Mouse (Mus musculus) frontal cortex, postnatal 36 days (tissue): Measurements from ENCODE around the gene Cfl2.
"Not testable (repeated sequence)": the region's sequence is repeated elsewhere in the genome, so short reads cannot be mapped to it uniquely, and the experiment has no call there.

Experiments used
- DNase-seq, 2 experiments: peaks; one replicate each; pipeline ENCODE4 v3.0.0; 2022; ENCODE audit warnings: low spot score in 2 of 2

Cfl2 gene

DNA sequence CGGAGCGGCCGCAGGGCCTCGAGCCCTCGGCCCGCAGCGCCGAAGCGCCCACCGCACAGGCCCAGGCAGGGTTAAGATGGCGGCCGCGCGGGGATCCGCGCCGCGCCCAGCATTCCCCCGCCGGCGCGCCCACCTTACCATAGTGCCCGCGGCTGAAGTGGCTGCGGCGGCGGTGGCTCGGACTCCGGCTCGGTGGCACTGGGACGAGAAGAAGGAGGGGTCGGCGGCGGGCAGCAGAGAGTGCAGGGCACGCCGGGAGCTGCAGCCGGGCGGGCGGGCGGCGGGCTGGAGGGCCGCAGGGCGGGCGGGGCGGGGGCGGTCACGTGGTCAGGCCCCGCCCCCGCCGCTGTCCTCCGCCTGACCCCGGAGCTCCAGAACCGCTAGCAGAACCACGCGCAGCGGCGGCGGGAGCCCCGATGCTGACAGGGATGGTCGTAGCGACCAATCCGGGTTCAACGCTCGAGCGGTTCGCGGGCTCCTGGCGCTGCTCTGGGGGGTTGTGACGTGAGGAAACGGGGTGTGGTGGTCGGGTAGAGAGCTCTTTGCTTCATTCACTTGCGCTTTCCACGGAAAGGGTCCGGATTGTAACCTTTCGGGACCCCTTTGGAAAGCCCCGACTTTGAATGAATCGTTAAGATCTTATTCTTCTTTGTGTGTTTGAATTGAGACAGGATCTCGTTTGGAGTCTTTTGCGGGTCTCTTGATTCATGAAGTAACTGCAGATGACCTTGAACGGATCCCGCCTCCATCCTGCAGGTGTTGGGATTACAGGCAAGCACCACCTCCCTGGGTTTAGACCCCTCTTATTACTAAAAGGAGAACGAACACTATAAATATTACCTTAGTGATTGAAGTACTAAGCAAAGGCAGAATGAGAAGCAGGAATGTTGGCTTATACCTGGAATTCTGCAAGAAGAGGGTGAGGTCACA lies at the start of gene Cfl2:
TSS of gene Cfl2 (minus strand) at position 272 of the 930 bp plus-strand sequence.
- DNase-seq, result peak; percentile 79 to 89

DNA sequence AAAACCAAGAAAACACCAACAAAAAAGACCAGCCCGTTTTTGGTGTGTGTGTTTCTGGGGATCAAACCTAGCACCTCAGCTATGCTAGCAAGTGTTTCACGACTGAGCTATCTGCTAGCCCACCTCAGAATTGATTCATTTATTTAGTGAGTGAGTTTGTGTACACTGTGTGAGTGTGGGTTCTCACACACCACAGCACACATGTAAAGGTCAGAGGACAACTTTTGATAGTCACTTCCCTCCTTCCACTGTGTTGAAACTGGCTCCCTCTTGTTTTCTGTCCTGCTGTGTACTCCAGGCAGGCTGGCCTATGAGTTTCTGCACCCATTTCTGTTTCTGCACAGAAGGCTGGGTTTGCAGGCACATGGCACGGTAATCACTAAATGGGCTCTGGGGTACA lies 47.7 kb upstream of the Cfl2 start:
- DNase-seq, result no peak

DNA sequence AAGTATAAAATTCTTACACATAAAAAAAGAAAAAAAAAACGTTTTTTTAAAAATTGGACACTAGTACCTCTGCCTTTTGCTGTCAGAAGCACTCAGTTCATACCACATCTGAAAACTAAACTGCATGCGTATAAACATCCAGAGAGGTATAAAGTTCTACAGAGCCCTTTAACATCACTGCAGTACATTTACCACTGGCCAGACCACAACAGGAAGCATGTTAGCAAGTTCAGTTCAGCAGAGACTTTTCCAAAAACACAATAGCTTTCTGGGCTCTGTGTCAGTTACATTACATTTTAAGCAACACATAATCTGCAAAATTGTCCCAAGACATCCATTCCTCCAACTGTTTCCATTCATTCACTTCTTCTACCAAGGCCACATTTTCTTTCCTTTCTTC lies 29.9 kb upstream of the Cfl2 start:
- DNase-seq, result not testable (repeated sequence)

DNA sequence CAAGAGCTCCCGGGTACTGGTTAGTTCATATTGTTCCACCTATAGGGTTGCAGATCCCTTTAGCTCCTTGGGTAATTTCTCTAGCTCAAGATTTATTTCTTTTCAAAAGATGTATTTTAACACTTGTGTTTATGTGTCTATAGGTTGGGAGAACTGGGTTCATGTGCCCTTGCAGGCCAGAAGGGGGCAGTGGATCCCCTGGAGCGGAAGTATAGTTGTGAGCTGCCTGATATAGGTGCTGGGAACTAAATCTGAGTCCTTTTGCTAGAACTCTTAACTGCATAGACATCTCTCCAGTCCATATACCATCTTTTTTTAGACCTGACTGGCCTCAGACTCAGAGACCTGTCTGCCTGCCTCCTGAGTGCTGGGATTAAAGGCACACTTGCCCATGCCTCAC lies 27.7 kb upstream of the Cfl2 start:
- DNase-seq, result no peak

DNA sequence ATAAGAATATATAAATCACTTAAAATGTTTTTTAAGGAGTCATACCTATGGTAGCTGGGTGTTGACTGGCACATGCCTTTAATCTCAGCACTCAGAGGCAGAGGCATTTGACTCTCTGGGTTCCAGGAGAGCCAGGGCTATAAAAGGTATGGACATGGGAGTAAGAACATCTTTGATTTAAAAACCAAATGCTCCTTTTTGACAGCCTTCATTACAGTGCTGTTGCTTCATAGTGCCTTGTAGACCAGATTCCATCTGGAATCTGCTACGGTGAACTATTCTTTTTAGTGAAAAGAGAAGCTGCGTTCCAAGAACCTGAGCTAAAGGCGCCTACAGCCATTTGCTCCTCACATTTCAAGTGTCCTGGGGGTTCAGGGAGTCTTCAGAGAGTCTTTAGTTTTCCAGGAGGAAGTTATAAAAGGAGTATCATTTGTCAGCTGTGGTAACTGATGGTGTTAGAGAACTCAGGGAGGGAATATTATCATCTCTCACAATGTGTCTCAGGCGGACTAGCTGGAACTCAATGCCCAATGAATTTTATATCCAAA lies 25.0 kb upstream of the Cfl2 start:
- DNase-seq, result no peak

DNA sequence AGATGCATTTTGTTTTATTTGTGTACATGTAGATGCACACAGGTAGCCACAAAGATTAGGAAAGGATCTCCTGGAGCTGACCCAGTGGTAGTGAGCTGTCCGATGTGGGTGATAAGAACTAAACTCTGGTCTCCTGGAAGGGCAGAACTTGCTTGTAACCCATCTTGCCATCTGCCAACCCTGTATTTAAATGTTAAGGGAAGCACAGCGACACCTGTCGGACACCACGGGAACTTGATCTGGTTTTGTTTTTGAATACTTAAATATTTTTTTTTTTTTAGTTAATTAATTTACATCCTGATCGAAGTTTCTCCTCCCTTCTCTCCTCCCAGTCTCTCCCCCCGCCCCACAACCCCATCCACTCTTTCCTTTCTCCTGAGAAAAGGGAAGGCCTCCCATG lies 17.0 kb upstream of the Cfl2 start:
- DNase-seq, result peak; percentile 51 to 61

DNA sequence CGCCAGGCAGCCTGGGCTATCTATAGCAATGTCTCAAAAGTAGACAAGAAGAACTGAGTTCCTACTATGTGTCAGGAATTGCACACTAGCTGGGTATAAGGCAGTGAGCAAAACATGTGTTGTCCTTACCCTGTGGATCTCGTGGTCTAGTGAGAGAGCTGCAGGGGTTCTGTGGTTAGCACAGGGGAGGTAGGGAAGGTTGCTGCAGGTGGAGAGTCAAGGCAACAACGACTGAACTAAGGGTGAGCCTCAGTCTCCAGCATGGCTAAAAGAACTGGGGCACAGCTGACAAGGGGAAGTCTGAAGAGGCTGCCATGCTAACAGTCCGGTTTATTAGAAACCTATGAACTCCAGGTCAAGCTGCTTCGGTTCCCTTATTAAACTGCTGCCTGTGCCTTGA lies 16.5 kb upstream of the Cfl2 start:
- no peak for DNase-seq

DNA sequence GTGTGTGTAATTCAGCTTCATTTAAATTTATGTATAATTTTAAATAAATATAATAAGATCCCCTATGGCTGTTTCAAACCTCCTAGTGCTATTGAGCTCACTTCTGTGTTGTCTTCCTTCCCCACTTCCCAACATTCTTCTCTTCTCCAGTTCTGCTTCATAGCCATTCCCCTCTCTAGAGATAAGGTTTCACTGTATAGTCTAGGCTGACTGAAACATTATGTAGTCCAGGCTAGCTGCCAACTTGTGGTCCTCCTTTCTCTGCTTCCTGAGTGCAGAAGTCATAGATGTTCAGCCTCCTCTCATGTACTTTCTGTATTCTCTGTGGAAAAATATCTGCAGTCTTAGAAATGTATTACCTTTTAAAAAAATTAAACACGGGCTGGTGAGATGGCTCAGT lies 15.2 kb upstream of the Cfl2 start:
- no peak for DNase-seq

DNA sequence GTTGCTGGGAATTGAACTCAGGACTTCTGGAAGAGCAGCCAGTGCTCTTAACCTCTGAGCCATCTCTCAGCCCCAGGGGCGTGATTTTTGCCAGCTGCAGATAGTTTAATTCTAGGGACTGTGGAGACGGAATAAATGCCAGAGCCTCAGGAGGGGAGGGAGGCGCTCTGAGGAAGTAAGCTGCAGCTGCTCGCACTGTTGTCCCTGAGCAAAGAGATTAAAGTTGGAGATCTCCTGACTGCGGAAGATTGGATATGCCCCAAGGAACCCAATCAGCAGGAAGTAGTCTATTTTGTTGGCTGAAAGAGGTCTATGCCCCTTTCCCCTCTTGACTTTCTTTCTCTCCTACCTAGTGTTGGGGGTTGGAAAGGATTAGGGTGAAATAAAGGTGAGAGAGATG lies 14.2 kb upstream of the Cfl2 start:
- DNase-seq, result no peak

DNA sequence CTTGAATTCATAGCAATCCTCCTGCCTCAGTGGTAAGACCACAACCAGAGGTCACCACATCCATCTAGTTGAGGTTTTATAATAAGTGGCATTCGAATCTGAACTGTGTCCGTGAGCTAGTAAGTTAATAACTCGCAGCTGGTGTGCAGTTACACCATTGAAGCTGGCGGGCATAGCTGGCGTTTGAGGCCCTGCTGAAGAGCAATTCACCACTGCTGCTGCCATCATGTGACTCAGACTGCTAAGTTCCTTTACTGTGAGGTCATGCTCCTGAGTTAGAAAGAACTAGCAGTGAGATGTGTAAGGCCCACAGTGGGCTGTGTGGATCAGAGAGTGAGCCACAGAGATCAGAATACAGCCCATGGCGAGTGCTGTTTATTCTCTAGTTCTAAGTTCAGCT lies 12.0 kb upstream of the Cfl2 start:
- DNase-seq, result no peak

DNA sequence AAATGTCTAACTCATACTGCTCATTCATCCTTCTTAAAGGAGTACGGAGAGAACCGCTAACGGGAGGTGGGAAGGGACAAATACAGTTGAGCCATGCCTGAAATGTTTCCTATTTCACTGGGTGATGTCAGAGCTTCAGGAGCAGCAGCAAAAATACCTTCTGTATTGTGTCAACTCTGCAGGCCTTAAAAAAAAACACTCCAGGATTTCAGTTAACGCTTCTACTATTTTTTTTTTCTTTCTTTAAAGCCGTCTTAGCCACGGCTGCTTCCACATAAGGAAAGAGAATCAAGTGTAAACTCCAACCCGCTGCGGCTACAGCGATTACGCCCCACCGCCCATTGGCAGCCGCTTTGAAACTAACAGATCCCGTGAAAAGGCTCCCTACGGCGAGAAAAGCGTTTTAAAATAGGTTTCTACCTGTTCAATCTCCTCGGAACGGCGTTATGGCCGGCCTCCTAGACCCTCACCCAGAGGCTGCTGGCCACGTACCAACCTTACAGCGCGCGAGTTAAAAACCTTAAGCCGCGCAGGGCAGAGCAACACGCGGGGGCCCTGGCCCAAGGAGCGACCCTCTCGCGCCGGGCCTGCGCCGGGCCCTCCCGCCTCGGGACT lies 579 bp downstream of the Cfl2 start:
- peak; percentile 54 to 56 for DNase-seq

DNA sequence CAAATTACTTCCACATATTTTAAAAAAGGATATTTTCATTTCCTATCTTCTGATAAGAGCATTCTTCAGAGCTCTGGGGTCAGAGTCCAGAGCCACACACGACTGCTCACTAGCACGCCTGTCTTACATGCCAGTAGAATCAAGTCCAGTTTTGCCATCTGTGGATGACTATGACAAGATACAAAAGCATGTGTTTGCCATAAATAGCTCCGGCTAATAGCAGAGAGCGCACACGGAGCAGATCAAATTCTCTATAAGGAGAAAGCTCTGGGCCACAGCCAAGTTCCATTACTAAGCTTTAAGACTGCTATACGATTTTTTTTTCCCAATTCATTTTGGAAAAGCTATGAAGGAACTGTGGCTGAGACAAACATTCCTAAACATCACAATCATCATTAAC lies 3.1 kb downstream of the Cfl2 start:
- peak in 1 of 2 experiments; percentile 19 for DNase-seq

DNA sequence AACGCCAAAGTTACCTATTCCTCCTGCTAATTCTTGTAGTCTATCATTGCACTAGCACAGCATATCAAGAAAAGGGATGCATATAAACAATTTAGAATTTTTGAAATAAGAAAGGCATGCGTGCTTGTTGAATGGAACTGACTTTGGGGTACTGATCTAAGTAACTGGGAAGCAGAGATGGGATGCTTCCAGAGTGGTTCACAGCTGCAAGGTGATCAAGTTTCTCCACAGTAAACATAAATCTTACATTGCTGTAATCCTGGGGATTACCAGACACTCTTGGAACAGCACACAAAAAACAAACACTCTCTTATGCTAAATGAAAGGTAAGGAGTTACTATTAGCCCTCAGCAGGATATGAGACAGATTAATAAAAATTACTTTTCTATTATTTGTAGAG lies 12.1 kb downstream of the Cfl2 start:
- DNase-seq, result no peak

DNA sequence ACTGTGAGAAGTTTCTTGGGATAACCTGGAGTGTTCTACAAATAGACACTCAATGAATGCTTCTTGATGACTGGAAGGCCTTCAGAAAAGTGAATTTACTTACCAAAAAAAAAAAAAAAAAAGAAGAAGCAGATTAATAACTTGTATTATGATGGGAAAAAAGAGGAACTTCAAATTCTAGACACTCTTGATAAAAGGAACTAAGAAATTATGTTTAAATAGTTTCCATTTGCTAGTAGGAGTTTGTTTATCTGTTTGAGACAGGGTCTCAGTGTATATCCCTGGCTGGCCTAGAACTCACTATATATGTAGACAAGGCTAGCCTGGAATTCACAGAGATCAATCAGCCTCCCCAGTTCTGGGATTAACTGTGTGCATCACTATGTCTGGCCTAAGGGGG lies 18.3 kb downstream of the Cfl2 start:
- DNase-seq, result no peak

DNA sequence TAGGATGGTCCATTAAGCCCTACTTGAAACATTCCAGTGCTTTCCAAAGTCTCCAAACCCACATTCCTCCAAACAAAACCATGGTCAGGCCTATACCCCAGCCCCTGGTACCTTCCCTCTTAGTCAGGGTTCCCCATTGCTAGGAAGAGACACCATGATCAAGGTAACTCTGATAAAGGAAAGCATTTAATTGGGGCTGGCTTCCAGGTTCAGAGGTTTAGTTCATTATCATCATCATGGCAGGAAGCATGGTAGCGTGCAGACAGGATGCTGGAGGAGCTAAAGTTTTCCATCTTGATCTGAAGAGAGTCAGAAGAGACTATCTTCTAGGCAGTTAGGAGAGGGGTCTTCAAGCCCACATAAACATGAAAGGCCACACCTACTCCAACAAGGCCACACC lies 21.1 kb downstream of the Cfl2 start:
- DNase-seq, result no peak

DNA sequence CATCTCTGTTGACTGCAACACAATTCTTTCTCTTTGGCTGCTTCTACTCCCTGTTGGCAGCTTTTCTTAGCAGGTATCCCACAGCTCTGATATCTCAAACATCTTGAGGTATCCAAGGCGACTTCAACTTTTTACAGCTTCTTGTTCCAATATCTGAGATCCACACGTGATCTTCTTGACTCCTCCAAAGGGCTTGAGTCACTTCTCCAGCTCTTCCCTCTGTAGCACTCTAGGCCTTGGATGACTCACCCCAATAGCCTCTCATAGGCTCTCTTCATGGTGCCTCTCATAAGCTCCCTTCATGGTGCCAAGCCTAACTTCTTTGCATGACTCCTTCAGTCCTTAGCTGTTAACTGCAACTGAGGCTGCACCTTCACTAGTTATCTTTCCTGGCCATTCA lies 22.9 kb downstream of the Cfl2 start:
- no peak for DNase-seq

DNA sequence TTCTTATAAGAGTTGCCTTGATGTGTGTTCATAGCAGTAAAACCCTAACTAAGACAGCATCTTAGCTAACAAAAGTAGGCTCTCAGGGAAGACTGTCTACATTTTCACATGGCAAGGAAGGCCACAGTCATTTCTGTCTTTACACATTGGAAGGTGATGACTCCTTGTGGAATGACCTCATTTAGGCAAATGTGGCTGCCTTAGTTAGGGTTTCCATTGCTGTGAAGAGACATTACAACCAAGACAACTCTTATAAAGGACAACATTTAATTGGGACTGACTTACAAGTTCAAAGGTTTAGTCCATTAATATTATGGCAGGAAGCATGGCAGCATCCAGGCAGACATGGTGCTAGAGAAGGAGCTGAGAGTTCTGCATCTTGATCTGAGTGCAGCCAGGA lies 23.7 kb downstream of the Cfl2 start:
- no peak for DNase-seq

DNA sequence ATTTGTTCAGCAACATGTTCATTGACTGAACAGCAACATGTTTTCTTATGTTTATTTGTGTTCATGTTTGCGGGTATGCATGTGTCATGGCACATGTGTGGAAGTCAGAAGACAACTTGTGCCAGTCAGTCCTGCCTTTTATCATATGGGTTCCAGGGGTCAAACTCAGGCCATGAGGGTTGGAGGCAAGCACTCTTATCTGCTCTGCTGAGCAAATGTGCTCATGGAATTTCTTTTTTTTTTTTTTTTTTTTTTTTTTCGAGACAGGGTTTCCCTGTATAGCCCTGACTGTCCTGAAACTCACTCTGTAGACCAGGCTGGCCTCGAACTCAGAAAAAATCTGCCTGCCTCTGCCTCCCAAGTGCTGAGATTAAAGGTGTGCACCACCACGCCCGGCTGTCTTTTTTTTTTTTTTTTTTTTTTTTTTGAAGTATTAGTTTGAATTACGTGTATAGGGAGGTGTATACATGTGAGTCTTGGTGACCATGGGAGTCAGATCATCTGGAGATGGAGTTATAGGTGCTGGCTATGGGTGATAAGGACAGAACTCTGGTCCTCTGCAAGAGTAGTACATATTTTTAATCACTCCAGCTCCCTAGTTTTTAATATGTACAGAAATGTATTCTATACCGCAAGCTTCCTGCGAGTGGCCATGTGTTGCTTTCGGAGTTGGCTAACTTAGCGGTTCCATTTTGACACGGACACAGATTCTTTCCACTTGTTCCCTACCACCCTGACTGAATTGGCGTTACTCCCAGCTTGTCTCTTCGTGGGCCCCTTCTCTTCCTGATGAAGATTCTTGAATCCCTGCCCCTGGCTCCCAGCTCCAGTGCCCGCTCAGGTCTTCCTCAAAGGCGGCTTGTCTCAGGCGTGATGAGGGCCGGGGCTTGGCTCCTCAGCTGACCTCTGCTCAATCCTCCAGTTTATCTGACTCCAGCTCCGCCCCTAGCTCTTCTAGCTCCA lies 26.8 kb downstream of the Cfl2 start:
- no peak for DNase-seq

DNA sequence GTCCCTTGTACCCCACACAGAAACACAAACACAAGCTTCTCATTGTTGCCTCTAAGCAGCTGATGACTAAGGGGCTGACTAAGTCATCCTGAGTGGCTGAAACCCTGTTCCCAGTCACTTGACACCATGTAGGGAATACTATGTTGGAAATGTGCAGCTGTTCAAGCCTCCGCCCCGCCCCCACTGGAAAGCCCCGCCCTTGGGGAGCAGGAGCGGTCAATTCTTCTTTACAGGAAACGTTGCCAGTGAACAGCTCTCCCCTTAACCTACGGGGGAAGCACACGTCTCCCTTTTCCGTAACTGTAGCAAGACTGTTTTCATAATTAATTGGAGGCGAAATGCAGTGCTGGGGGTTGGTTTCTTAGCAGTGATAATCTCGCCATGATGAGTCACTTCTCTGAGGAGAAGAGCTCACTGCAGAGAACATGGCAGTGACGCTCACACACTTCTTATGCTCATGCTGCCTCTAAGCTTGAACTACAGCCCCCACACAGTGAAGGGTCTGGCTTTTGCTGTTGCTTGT lies 27.7 kb downstream of the Cfl2 start:
- DNase-seq, result peak; percentile 62 to 75

DNA sequence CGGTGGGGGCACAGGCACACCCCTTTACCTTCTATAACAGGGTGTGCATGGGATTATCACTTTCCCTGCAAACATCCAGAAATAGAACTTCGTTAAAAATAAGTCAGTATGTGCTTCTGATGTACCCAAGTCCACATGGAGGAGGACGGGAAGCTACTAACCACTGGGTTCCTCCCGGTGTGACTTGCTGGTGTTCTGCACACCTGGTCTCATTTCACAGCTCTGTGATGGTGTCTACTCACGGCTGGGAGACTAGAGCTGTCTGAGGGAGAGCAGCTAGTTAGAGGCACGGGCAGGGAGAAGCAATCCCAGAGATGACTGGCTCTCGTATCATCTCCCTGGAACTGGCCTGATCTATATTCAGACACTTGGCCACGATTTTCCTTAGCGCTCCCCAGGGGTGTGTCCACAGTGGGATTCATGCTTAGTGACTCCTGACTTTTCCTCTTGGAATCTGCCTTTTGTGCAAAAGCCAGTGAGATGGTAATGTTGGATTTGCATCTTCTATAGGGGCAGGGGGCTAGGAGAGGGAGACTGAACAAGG lies 28.7 kb downstream of the Cfl2 start:
- peak in 1 of 2 experiments; percentile 6 for DNase-seq

DNA sequence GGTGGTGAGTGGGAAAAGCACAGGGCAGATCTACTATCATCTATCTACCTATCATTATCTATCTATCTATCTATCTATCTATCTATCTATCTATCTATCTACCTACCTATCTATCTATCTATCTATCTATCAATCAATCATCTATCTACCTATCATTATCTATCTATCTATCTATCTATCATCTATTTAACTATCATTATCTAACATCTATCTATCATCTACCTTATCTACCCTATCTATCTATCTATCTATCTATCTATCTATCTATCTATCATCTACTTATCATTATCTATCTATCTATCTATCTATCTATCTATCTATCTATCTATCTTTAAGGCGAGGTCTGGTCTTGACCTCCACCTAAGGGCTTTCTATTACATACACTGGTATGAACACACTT lies 30.8 kb downstream of the Cfl2 start:
- not testable (repeated sequence) for DNase-seq
